Mouse (Mus musculus) small intestine, adult 2 months (tissue): Measurements from ENCODE around the gene Vps45.

Experiments used
- CTCF ChIP-seq: fragments of 200-500 bp; IDR thresholded peaks from 2 replicates; pipeline ENCODE4 v1.5.1; 2012; ENCODE audit warnings: low read depth, mild to moderate bottlenecking, control low read depth, inconsistent platforms, low read length, moderate library complexity, mixed read lengths; ENCODE audit not compliant: insufficient replicate concordance, insufficient read length; ENCODE audit errors: extremely low read depth
- POLR2A ChIP-seq: fragments of 200-500 bp; IDR thresholded peaks from 2 replicates; pipeline ENCODE4 v1.6.1; 2012; ENCODE audit warnings: low read depth, mild to moderate bottlenecking, control low read depth, inconsistent platforms, low read length, moderate library complexity

GRCm38 (mm10) chr3:95969277-95969676, 89.0 kb downstream of the Vps45 start:
- TF ChIP-seq CTCF, result no peak
- TF ChIP-seq POLR2A, result no peak
